Mouse (Mus musculus) erythroblast, embryonic 14.5 days (primary cell): Measurements from ENCODE around the gene Saa2.

Experiments used
- GATA1 ChIP-seq: IDR thresholded peaks from 2 replicates; pipeline ENCODE4 v1.6.1; 2012; ENCODE audit warnings: low read length, inconsistent platforms, mixed read lengths
- TAL1 ChIP-seq: IDR thresholded peaks from 3 replicates; pipeline ENCODE4 v1.6.1; 2012; ENCODE audit warnings: low read length, inconsistent platforms, mixed read lengths

- TF ChIP-seq TAL1 (no peak), GATA1 (no peak)
Measured at GRCm38 (mm10) chr7:46746381-46746780, 5.2 kb upstream of the Saa2 start.
